In the genomic region with DNA sequence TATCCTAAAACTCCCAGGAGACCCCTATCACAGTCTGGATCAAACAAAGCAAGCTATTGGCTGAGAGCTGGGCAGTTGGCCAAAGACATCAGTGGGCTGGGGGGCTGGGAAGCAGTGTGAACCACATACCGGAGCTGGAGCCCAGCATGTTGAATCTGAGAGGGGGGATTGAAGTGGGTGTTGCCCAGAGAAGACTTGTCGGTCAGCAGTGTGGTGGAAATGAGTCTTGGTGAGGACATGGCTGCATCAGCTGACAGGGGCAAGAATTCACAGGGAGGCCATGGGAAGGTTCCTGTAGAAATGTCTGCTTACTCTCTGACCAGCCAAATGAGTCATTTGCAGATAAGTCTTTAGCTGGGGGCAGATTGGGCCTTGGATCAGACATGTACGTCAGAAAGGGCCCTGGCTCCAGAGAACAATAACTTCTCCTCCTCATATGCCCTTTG, we compare ENCODE assay signal across 9 mouse cellular contexts.
DNase-seq lines count a peak whose midpoint lies in the region; ATAC-seq lines count a peak whose summit lies in the region.
"Had no signal": no experiment of that assay in that cellular context is flagged by ENCODE, and none has a peak within 500 bp of the region (broad histone marks: within the 10 kb centered on the region; RNA-seq: fewer than 3 reads in every experiment).

No protein-coding gene starts in this region.

- ATAC-seq in midbrain, embryonic 13.5 days, result peak; percentile 55
- no peak; the same call in 1 of the 2 replicates for ATAC-seq in midbrain, embryonic 16.5 days
- ATAC-seq in heart, embryonic 14.5 days (ENCODE audit: insufficient number of reproducible peaks, insufficient read depth, low FRiP score, low read depth), result peak; percentile 71
- ATAC-seq in neural tube, embryonic 14.5 days (ENCODE audit: low read depth), result peak; percentile 71

- no peaks in the 10 kb centered on the region for H3K27me3 ChIP-seq in midbrain, embryonic 13.5 days
- no peaks in the 10 kb centered on the region for H3K27me3 ChIP-seq in midbrain, embryonic 16.5 days (ENCODE audit: control insufficient read depth, insufficient read depth, low read depth, low read length)
- no peaks in the 10 kb centered on the region for H3K27me3 ChIP-seq in heart, embryonic 14.5 days (ENCODE audit: control insufficient read depth, insufficient read depth, low read length)
- no peaks in the 10 kb centered on the region for H3K27me3 ChIP-seq in neural tube, embryonic 14.5 days (ENCODE audit: control insufficient read depth, insufficient read depth, low read length)

- WGBS in midbrain, embryonic 13.5 days, result 45% methylated on average over 3 of the region's 3 CpGs
- 34% methylated on average over 3 of the region's 3 CpGs for WGBS in midbrain, embryonic 16.5 days
- 5% methylated on average over 3 of the region's 3 CpGs for WGBS in heart, embryonic 14.5 days
- WGBS in neural tube, embryonic 14.5 days, result 40% methylated on average over 3 of the region's 3 CpGs

- no peak overlapping the region for H3K9ac ChIP-seq in midbrain, embryonic 13.5 days (replicated peaks)
- no peak overlapping the region for H3K9ac ChIP-seq in midbrain, embryonic 16.5 days (ENCODE audit: low read depth, low read length)
- no peak overlapping the region for H3K9ac ChIP-seq in heart, embryonic 14.5 days (ENCODE audit: low read length)
- H3K9ac ChIP-seq in neural tube, embryonic 14.5 days (replicated peaks; ENCODE audit: low read depth, low read length), result no peak overlapping the region

- H3K27ac ChIP-seq in midbrain, embryonic 13.5 days, result no peak overlapping the region
- H3K27ac ChIP-seq in midbrain, embryonic 16.5 days (ENCODE audit: low read length), result no peak overlapping the region
- peak overlapping the region; percentile 51 to 57; a peak in 3 of 4 replicates for H3K27ac ChIP-seq in heart, embryonic 14.5 days (replicated peaks in 1 of 2; ENCODE audit: control insufficient read depth in 1 of 2, insufficient read depth in 1 of 2, low read depth in 2 of 2, low read length in 2 of 2)
- no peak overlapping the region for H3K27ac ChIP-seq in neural tube, embryonic 14.5 days (ENCODE audit: low read depth, low read length)

- DNase-seq in embryo, embryonic 11 days, result peak; percentile 40
- no peak for DNase-seq in embryo, embryonic 9.5 days (ENCODE audit: extremely low spot score)
- no peak for DNase-seq in left cerebral cortex, postnatal 36 days (ENCODE audit: low spot score in 2 of 2)
- DNase-seq in urinary bladder, adult 18-20 months (ENCODE audit: low spot score in 2 of 2), result no peak
- DNase-seq: kidney, adult 9 months had no signal

- H3K4me3 ChIP-seq in midbrain, embryonic 13.5 days (replicated peaks), result no peak overlapping the region
- no peak overlapping the region for H3K4me3 ChIP-seq in midbrain, embryonic 16.5 days (ENCODE audit: low read depth, low read length)
- no peak overlapping the region for H3K4me3 ChIP-seq in heart, embryonic 14.5 days (ENCODE audit: control insufficient read depth in 1 of 2, insufficient read depth in 1 of 2, low read depth in 1 of 2, low read length in 2 of 2)
- H3K4me3 ChIP-seq in neural tube, embryonic 14.5 days (ENCODE audit: low read depth, low read length), result no peak overlapping the region

- H3K36me3 ChIP-seq in midbrain, embryonic 13.5 days, result no peaks in the 10 kb centered on the region
- no peaks in the 10 kb centered on the region for H3K36me3 ChIP-seq in midbrain, embryonic 16.5 days (ENCODE audit: control insufficient read depth, insufficient read depth, low read length)
- H3K36me3 ChIP-seq in heart, embryonic 14.5 days (ENCODE audit: control insufficient read depth, insufficient read depth, low read length), result no peaks in the 10 kb centered on the region
- H3K36me3 ChIP-seq in neural tube, embryonic 14.5 days (ENCODE audit: control insufficient read depth, insufficient read depth, low read length), result no peaks in the 10 kb centered on the region

- intact Hi-C loops in left cerebral cortex, postnatal 36 days (cut with DNase I), result no loop called here

- no peaks in the 10 kb centered on the region for H3K9me3 ChIP-seq in midbrain, embryonic 13.5 days
- H3K9me3 ChIP-seq in midbrain, embryonic 16.5 days (replicated peaks; ENCODE audit: control insufficient read depth, low read length, poor library complexity, severe bottlenecking), result no peaks in the 10 kb centered on the region
- peaks cover 2% of the 10 kb centered on the region; the same call in 1 of the 2 replicates for H3K9me3 ChIP-seq in heart, embryonic 14.5 days (ENCODE audit: control insufficient read depth, low read length)
- no peaks in the 10 kb centered on the region for H3K9me3 ChIP-seq in neural tube, embryonic 14.5 days (ENCODE audit: control insufficient read depth, low read length)

- H3K4me1 ChIP-seq in midbrain, embryonic 13.5 days (replicated peaks), result peaks cover 20% of the 10 kb centered on the region
- 0 out of 2 replicates have a peak, but pooled peaks cover 6% of the 10 kb centered on the region for H3K4me1 ChIP-seq in midbrain, embryonic 16.5 days (ENCODE audit: control insufficient read depth, insufficient read depth, low read length)
- H3K4me1 ChIP-seq in heart, embryonic 14.5 days (ENCODE audit: control insufficient read depth in 2 of 2, insufficient read depth in 2 of 2, low read length in 2 of 2), result peaks cover 6 to 13% of the 10 kb centered on the region in 2 experiments
- no peaks in the 10 kb centered on the region for H3K4me1 ChIP-seq in neural tube, embryonic 14.5 days (ENCODE audit: control insufficient read depth, insufficient read depth, low read length)

- H3K4me2 ChIP-seq in midbrain, embryonic 13.5 days (replicated peaks), result no peak overlapping the region
- no peak overlapping the region for H3K4me2 ChIP-seq in midbrain, embryonic 16.5 days (ENCODE audit: low read length)
- no peak overlapping the region for H3K4me2 ChIP-seq in heart, embryonic 14.5 days (ENCODE audit: low read length)
- H3K4me2 ChIP-seq in neural tube, embryonic 14.5 days (ENCODE audit: low read depth, low read length), result no peak overlapping the region

Comparison
In these comparisons a context has a peak if more than half of its experiments do, and no peak if none do; other contexts are left out.
1. H3K27ac ChIP-seq: peak in heart, embryonic 14.5 days (2 of 2); none in midbrain, embryonic 13.5 days (single experiment), midbrain, embryonic 16.5 days (single experiment) and neural tube, embryonic 14.5 days (single experiment).